Mouse (Mus musculus) midbrain, embryonic 16.5 days (tissue): ENCODE measurements at regions not wholly inside any gene's neighbourhood (a gene's known extent, or its start where the extent isn't known, plus 50 kb on each side); places are given as distances from the start of the nearest gene placed in this dataset.

ENCODE experiments used
- ATAC-seq: fragments of 200-750 bp; cut with Nextera tagmentation; 2 replicates; pipeline ENCODE4 v1.8.0; 2017; ENCODE audit warnings: moderate TSS enrichment
- H3K27ac ChIP-seq: fragments of 300-500 bp; sonication (generic); 2 replicates; pipeline ENCODE4 v1.5.1; 2014; ENCODE audit warnings: mild to moderate bottlenecking, low read length, mixed read lengths
- H3K27me3 ChIP-seq: fragments of 300-500 bp; sonication (generic); 2 replicates; pipeline ENCODE4 v1.6.1; 2014; ENCODE audit warnings: low read depth, low read length, mixed read lengths; ENCODE audit not compliant: control insufficient read depth, insufficient read depth
- H3K36me3 ChIP-seq: fragments of 300-500 bp; sonication (generic); 2 replicates; pipeline ENCODE4 v1.6.1; 2014; ENCODE audit warnings: mild to moderate bottlenecking, low read length, moderate library complexity, mixed read lengths; ENCODE audit not compliant: control insufficient read depth, insufficient read depth
- H3K4me1 ChIP-seq: fragments of 300-500 bp; sonication (generic); 2 replicates; pipeline ENCODE4 v1.6.1; 2014; ENCODE audit warnings: mild to moderate bottlenecking, low read length, mixed read lengths; ENCODE audit not compliant: control insufficient read depth, insufficient read depth
- H3K4me2 ChIP-seq: fragments of 300-500 bp; sonication (generic); 2 replicates; pipeline ENCODE4 v1.6.1; 2014; ENCODE audit warnings: mild to moderate bottlenecking, low read length, mixed read lengths
- H3K4me3 ChIP-seq: fragments of 300-500 bp; sonication (generic); 2 replicates; pipeline ENCODE4 v1.5.1; 2014; ENCODE audit warnings: low read depth, mild to moderate bottlenecking, low read length, moderate library complexity, mixed read lengths
- H3K9ac ChIP-seq: fragments of 300-500 bp; sonication (generic); 2 replicates; pipeline ENCODE4 v1.6.1; 2014; ENCODE audit warnings: low read depth, low read length, mixed read lengths
- H3K9me3 ChIP-seq: fragments of 300-500 bp; sonication (generic); replicated peaks from 2 replicates; pipeline ENCODE4 v1.6.1; 2014; ENCODE audit warnings: mild to moderate bottlenecking, low read length, mixed read lengths; ENCODE audit not compliant: control insufficient read depth, poor library complexity, severe bottlenecking
- WGBS: fragments of 180-500 bp; shearing (Covaris S2); extraction: QIAGEN DNeasy Blood & Tissue Kit; methylation state at CpG from one replicate; pipeline ENCODE4 v1.1.7; 2014; 5-methylcytosine and 5-hydroxymethylcytosine counted together

GRCm38 (mm10) chr10:125586489-125587147 is 197.4 kb upstream of the Slc16a7 start:
- no peaks in the 10 kb centered on the region for H3K4me1 ChIP-seq
- no peaks in the 10 kb centered on the region for H3K27me3 ChIP-seq
- no peak for ATAC-seq
- H3K4me2 ChIP-seq, result no peak overlapping the region
- no peak overlapping the region for H3K4me3 ChIP-seq
- no peaks in the 10 kb centered on the region for H3K9me3 ChIP-seq
- H3K9ac ChIP-seq, result no peak overlapping the region
- no peak overlapping the region for H3K27ac ChIP-seq
- WGBS, result 37% methylated on average over 7 of the region's 7 CpGs
- H3K36me3 ChIP-seq, result no peaks in the 10 kb centered on the region

GRCm38 (mm10) chr10:125593006-125593405 is 203.7 kb upstream of the Slc16a7 start:
- H3K27me3 ChIP-seq, result no peaks in the 10 kb centered on the region
- H3K27ac ChIP-seq, result no peak overlapping the region
- H3K4me2 ChIP-seq, result no peak overlapping the region
- no peaks in the 10 kb centered on the region for H3K9me3 ChIP-seq
- no peak overlapping the region for H3K9ac ChIP-seq
- H3K4me3 ChIP-seq, result no peak overlapping the region
- no peak for ATAC-seq
- H3K36me3 ChIP-seq, result no peaks in the 10 kb centered on the region
- no peaks in the 10 kb centered on the region for H3K4me1 ChIP-seq
- WGBS, result 88% methylated on average over 5 of the region's 5 CpGs

GRCm38 (mm10) chr10:125607787-125608617 is 218.7 kb upstream of the Slc16a7 start:
- no peaks in the 10 kb centered on the region for H3K36me3 ChIP-seq
- H3K27ac ChIP-seq, result 0 out of 2 replicates have a peak overlapping the region, but pooled peaks have one; percentile 46
- no peaks in the 10 kb centered on the region for H3K9me3 ChIP-seq
- WGBS, result 30% methylated on average over 10 of the region's 10 CpGs
- H3K4me3 ChIP-seq, result no peak overlapping the region
- H3K4me1 ChIP-seq, result peaks cover 8% of the 10 kb centered on the region
- no peak overlapping the region for H3K4me2 ChIP-seq
- no peaks in the 10 kb centered on the region for H3K27me3 ChIP-seq
- ATAC-seq, result peak; percentile 89
- H3K9ac ChIP-seq, result no peak overlapping the region

GRCm38 (mm10) chr10:125610353-125610752 is 221.1 kb upstream of the Slc16a7 start:
- no peaks in the 10 kb centered on the region for H3K9me3 ChIP-seq

GRCm38 (mm10) chr10:125612773-125613172 is 223.5 kb upstream of the Slc16a7 start:
- 93% methylated on average over 6 of the region's 6 CpGs for WGBS
- no peaks in the 10 kb centered on the region for H3K36me3 ChIP-seq
- no peak for ATAC-seq
- no peak overlapping the region for H3K9ac ChIP-seq
- no peak overlapping the region for H3K4me3 ChIP-seq
- no peaks in the 10 kb centered on the region for H3K9me3 ChIP-seq
- H3K4me1 ChIP-seq, result peaks cover 3% of the 10 kb centered on the region
- H3K27ac ChIP-seq, result no peak overlapping the region
- H3K4me2 ChIP-seq, result no peak overlapping the region
- no peaks in the 10 kb centered on the region for H3K27me3 ChIP-seq

More at GRCm38 (mm10) chr10:125610353-125610752, 221.1 kb upstream of the Slc16a7 start:
- no peak for ATAC-seq
- 85% methylated on average over 5 of the region's 5 CpGs for WGBS
- Histone ChIP-seq H3K4me2 (no peak overlapping the region), H3K27me3 (no peaks in the 10 kb centered on the region), H3K36me3 (no peaks in the 10 kb centered on the region), H3K4me3 (no peak overlapping the region), H3K27ac (no peak overlapping the region), H3K9ac (no peak overlapping the region), H3K4me1 (peaks cover 8% of the 10 kb centered on the region)

GRCm38 (mm10) chr10:125621376-125621775 is 232.1 kb upstream of the Slc16a7 start:
- Histone ChIP-seq H3K27ac (no peak overlapping the region), H3K4me3 (no peak overlapping the region), H3K4me1 (peaks cover 4% of the 10 kb centered on the region; the same call in 1 of the 2 replicates), H3K27me3 (no peaks in the 10 kb centered on the region), H3K36me3 (no peaks in the 10 kb centered on the region), H3K9me3 (no peaks in the 10 kb centered on the region), H3K4me2 (no peak overlapping the region), H3K9ac (no peak overlapping the region)
- ATAC-seq, result no peak
- WGBS, result 43% methylated on average over 6 of the region's 6 CpGs

GRCm38 (mm10) chr10:125623836-125624235 is 234.6 kb upstream of the Slc16a7 start:
- no peak overlapping the region for H3K4me2 ChIP-seq
- no peaks in the 10 kb centered on the region for H3K36me3 ChIP-seq
- H3K4me3 ChIP-seq, result no peak overlapping the region
- no peaks in the 10 kb centered on the region for H3K27me3 ChIP-seq
- no peak overlapping the region for H3K27ac ChIP-seq
- no peak overlapping the region for H3K9ac ChIP-seq
- WGBS, result 11% methylated on average over 7 of the region's 7 CpGs
- no peaks in the 10 kb centered on the region for H3K9me3 ChIP-seq
- ATAC-seq, result no peak
- peaks cover 4% of the 10 kb centered on the region; the same call in 1 of the 2 replicates for H3K4me1 ChIP-seq

GRCm38 (mm10) chr10:125667906-125668305 is 278.6 kb upstream of the Slc16a7 start:
- H3K4me2 ChIP-seq, result no peak overlapping the region
- no peak overlapping the region for H3K9ac ChIP-seq
- 92% methylated on average over 4 of the region's 4 CpGs for WGBS
- H3K9me3 ChIP-seq, result no peaks in the 10 kb centered on the region
- H3K36me3 ChIP-seq, result no peaks in the 10 kb centered on the region
- ATAC-seq, result no peak
- no peaks in the 10 kb centered on the region for H3K27me3 ChIP-seq
- H3K27ac ChIP-seq, result no peak overlapping the region
- 0 out of 2 replicates have a peak, but pooled peaks cover 3% of the 10 kb centered on the region for H3K4me1 ChIP-seq
- H3K4me3 ChIP-seq, result no peak overlapping the region

GRCm38 (mm10) chr10:125673637-125674036 is 284.4 kb upstream of the Slc16a7 start:
- H3K4me1 ChIP-seq, result no peaks in the 10 kb centered on the region
- H3K9ac ChIP-seq, result no peak overlapping the region
- H3K4me3 ChIP-seq, result no peak overlapping the region
- no peak overlapping the region for H3K27ac ChIP-seq
- no peak for ATAC-seq
- H3K9me3 ChIP-seq, result no peaks in the 10 kb centered on the region
- 62% methylated on average over 11 of the region's 11 CpGs for WGBS
- H3K4me2 ChIP-seq, result no peak overlapping the region
- no peaks in the 10 kb centered on the region for H3K36me3 ChIP-seq
- H3K27me3 ChIP-seq, result no peaks in the 10 kb centered on the region
